Mouse (Mus musculus): ENCODE results near the gene Jag2.

Jag2 gene

GRCm38 (mm10) chr12:112868178-112869087 lies 61.1 kb downstream of the Jag2 start, which contains the start of gene Gpr132:
TSS of gene Gpr132 (minus strand) at chr12:112868228.
- no peak for DNase-seq (ENCODE audit: low spot score)

- no peak for DNase-seq (ENCODE audit: low spot score)
Observed at GRCm38 (mm10) chr12:112867106-112867674, 62.4 kb downstream of the Jag2 start.

- DNase-seq (ENCODE audit: low spot score), result no peak
Observed at GRCm38 (mm10) chr12:112866467-112867080, 63.0 kb downstream of the Jag2 start.

- DNase-seq (ENCODE audit: low spot score), result no peak
Observed at GRCm38 (mm10) chr12:112864804-112865203, 64.8 kb downstream of the Jag2 start.

GRCm38 (mm10) chr12:112861911-112862321 lies 67.7 kb downstream of the Jag2 start:
- no peak for DNase-seq (ENCODE audit: low spot score)

GRCm38 (mm10) chr12:112860765-112861164 lies 68.8 kb downstream of the Jag2 start:
- no peak for DNase-seq (ENCODE audit: low spot score)

- no peak for DNase-seq (ENCODE audit: low spot score)
Observed at GRCm38 (mm10) chr12:112859930-112860329, 69.6 kb downstream of the Jag2 start.

- no peak for DNase-seq (ENCODE audit: low spot score)
Observed at GRCm38 (mm10) chr12:112858581-112859336, 70.8 kb downstream of the Jag2 start.
